Mouse (Mus musculus) lung, embryonic 15.5 days (tissue): ENCODE results near the gene Tnrc6b. TPM values are rescaled to one million over a fixed set of nuclear protein-coding genes. Genes with fewer than 3 reads are reported as not detected.
"Not testable (repeated sequence)": the region's sequence is repeated elsewhere in the genome, so short reads cannot be mapped to it uniquely, and the experiment has no call there.

Experiments used
- ATAC-seq: fragments of 200-750 bp; cut with Nextera tagmentation; 2 replicates; pipeline ENCODE4 v1.8.0; 2017; ENCODE audit warnings: moderate number of reproducible peaks, borderline replicate concordance; ENCODE audit not compliant: low FRiP score, low TSS enrichment; ENCODE audit errors: extremely low read depth
- H3K27ac ChIP-seq: fragments of 300-500 bp; sonication (generic); 2 replicates; pipeline ENCODE4 v1.5.1; 2015; ENCODE audit warnings: moderate library complexity, mild to moderate bottlenecking, inconsistent platforms
- H3K27me3 ChIP-seq: fragments of 300-500 bp; sonication (generic); 2 replicates; pipeline ENCODE4 v1.6.1; 2015; ENCODE audit warnings: inconsistent platforms
- H3K36me3 ChIP-seq: fragments of 300-500 bp; sonication (generic); 2 replicates; pipeline ENCODE4 v1.6.1; 2015; ENCODE audit warnings: inconsistent platforms
- H3K4me1 ChIP-seq: fragments of 300-500 bp; sonication (generic); 2 replicates; pipeline ENCODE4 v1.6.1; 2015; ENCODE audit warnings: inconsistent platforms
- H3K4me2 ChIP-seq: fragments of 300-500 bp; sonication (generic); 2 replicates; pipeline ENCODE4 v1.6.1; 2015; ENCODE audit warnings: inconsistent platforms, mild to moderate bottlenecking, moderate library complexity
- H3K4me3 ChIP-seq: fragments of 300-500 bp; sonication (generic); 2 replicates; pipeline ENCODE4 v1.5.1; 2015; ENCODE audit warnings: mild to moderate bottlenecking, inconsistent platforms
- H3K9ac ChIP-seq: fragments of 300-500 bp; sonication (generic); 2 replicates; pipeline ENCODE4 v1.6.1; 2015; ENCODE audit warnings: inconsistent platforms
- H3K9me3 ChIP-seq: fragments of 300-500 bp; sonication (generic); 2 replicates; pipeline ENCODE4 v1.6.1; 2016; ENCODE audit warnings: inconsistent platforms
- WGBS: fragments of 180-500 bp; shearing (Covaris S2); methylation state at CpG from one replicate; pipeline ENCODE4 v1.1.7; 2015; 5-methylcytosine and 5-hydroxymethylcytosine counted together
- polyA plus RNA-seq: library from polyadenylated mRNA; unstranded; fragments of >200 nt; fragmentation: Nextera tagmentation; extraction: Ambion mirVana; gene quantifications from 2 replicates; pipeline ENCODE4 v1.2.1, GENCODE M21; 2015

The Tnrc6b gene
- polyA plus RNA-seq, 1 experiment from 2014 or later, result 27.2 TPM

DNA sequence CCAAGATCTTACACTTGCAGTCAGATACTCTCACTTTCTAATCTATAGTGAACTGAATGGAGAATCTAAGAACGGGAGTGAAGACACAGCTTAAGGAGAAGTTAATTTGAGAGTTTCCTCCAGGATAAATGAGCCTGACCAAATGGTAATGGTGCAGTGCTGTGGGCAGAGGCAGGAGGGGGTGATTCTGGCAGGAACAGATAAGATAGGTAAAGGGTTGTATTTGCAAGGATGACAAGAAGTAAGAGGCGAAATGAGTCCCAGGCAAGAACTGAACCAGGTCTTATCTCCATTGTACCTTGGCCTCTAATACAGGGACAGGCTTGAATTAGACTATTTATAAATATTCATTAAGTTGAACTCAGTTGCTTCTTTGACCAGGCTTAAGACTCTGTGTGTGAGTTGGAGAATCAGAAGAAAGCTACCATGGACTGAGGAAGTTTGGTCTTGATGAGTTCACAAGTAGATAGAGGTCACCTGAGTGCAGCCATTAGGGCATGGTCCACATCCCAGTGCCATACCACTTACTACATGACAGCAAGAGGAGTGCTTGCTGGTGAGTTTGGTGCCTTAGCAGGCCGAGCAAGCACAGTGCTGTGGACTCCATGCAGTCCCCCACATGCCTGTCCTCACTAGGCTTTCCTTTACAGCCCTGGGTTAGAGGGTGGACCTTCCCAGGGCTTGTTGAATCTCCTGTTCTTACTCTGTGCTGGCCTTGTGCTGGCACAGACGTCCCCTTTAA lies 199.8 kb downstream of the Tnrc6b start:
- WGBS, result 89% methylated on average over 4 of the region's 4 CpGs
- Histone ChIP-seq H3K27me3 (no peaks in the 10 kb centered on the region), H3K4me1 (no peaks in the 10 kb centered on the region), H3K4me3 (no peak overlapping the region), H3K9ac (no peak overlapping the region), H3K4me2 (no peak overlapping the region), H3K9me3 (no peaks in the 10 kb centered on the region), H3K36me3 (peaks cover 56% of the 10 kb centered on the region), H3K27ac (no peak overlapping the region)
- ATAC-seq, result no peak

DNA sequence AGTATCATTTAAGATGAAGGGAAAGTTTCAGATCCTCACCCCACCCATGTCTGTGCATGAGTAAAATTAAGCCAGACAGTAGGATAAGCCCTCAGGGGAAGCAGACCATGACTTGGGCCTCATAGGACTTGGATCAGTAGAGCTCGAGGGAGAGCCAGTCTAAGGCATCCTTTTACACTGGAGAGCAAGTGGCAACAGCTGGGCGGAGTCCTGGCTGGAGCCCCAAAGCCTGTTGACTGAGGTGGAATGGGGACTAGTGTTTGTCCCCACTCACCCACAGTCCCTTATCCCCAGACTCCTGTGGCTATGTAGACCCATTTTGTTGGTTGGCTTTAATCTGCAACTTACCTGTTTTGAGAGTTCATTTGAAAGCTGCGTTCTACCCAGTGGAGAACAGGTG lies 201.1 kb downstream of the Tnrc6b start:
- no peak overlapping the region for H3K27ac ChIP-seq
- peaks cover 62% of the 10 kb centered on the region for H3K36me3 ChIP-seq
- no peaks in the 10 kb centered on the region for H3K27me3 ChIP-seq
- WGBS, result 85% methylated on average over 3 of the region's 3 CpGs
- no peak for ATAC-seq
- no peaks in the 10 kb centered on the region for H3K4me1 ChIP-seq
- H3K4me2 ChIP-seq, result no peak overlapping the region
- H3K4me3 ChIP-seq, result no peak overlapping the region
- H3K9ac ChIP-seq, result no peak overlapping the region
- no peaks in the 10 kb centered on the region for H3K9me3 ChIP-seq

DNA sequence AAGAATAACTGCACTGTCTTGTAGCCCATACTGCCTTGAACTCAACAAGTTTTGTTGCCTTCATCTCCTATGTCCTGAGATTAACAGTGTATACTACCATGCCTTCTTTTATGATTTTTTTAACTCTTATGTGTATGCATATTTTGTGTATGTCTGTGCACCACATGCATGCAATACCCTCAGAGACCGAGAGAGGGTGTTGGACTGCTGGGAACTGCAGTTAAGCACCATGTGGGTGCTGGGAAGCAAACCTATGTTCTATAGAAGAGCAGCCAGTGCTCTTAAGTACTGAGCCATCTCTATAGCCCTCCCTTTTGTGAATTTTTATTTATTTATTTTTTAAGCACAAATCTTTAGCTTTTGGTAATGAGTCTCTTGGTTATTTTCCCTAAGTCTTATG lies 202.7 kb downstream of the Tnrc6b start:
- WGBS, result 84% methylated on average over 1 of the region's 1 CpGs
- Histone ChIP-seq H3K36me3 (peaks cover 71% of the 10 kb centered on the region), H3K4me2 (no peak overlapping the region), H3K9me3 (no peaks in the 10 kb centered on the region), H3K4me1 (no peaks in the 10 kb centered on the region), H3K27ac (no peak overlapping the region), H3K9ac (no peak overlapping the region), H3K27me3 (no peaks in the 10 kb centered on the region), H3K4me3 (no peak overlapping the region)
- no peak for ATAC-seq

DNA sequence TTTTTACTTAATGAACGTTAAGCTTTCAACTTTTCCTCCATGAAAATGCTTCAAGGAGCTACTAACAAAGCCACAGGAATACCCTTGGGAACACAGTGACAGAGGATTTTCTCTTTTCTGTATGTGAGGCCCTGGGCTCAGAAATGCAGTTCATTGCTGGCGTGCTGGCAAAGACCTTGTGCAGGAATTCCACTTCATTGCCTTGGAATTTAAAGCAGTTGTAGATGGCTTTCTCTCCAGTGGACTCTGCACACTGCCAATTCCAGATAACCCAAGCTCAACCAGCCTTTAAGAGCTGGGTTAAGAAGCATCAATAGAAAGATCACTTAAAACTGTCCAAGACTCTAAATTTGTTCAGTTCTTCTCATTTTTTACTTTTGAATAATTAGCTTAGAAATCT lies 204.7 kb downstream of the Tnrc6b start:
- Histone ChIP-seq H3K9me3 (no peaks in the 10 kb centered on the region), H3K27ac (no peak overlapping the region), H3K27me3 (no peaks in the 10 kb centered on the region), H3K4me2 (no peak overlapping the region), H3K4me3 (no peak overlapping the region), H3K9ac (no peak overlapping the region), H3K36me3 (peaks cover 81% of the 10 kb centered on the region), H3K4me1 (no peaks in the 10 kb centered on the region)
- WGBS, result 65% methylated on average over 2 of the region's 2 CpGs
- ATAC-seq, result no peak

DNA sequence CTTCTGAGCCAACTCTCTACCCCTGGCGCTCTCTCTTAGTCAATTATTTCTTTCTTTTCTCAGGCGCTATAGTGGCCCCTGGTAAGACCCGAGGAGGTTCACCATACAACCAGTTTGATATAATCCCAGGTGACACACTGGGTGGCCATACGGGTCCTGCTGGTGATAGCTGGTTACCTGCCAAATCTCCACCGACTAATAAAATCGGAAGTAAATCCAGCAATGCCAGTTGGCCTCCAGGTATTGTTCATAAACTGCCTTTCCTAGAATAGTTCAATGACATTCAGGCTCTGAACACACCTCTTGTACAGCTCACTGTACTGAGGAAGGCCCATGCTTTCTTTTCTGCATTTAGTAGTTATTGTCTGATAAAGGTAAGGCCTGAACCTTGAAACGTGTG lies 205.5 kb downstream of the Tnrc6b start:
- H3K4me2 ChIP-seq, result no peak overlapping the region
- H3K9ac ChIP-seq, result no peak overlapping the region
- H3K36me3 ChIP-seq, result peaks cover 82% of the 10 kb centered on the region
- no peak overlapping the region for H3K4me3 ChIP-seq
- WGBS, result 93% methylated on average over 7 of the region's 7 CpGs
- H3K4me1 ChIP-seq, result no peaks in the 10 kb centered on the region
- no peaks in the 10 kb centered on the region for H3K9me3 ChIP-seq
- no peaks in the 10 kb centered on the region for H3K27me3 ChIP-seq
- no peak for ATAC-seq
- H3K27ac ChIP-seq, result 0 out of 2 replicates have a peak overlapping the region, but pooled peaks have one; percentile 33

DNA sequence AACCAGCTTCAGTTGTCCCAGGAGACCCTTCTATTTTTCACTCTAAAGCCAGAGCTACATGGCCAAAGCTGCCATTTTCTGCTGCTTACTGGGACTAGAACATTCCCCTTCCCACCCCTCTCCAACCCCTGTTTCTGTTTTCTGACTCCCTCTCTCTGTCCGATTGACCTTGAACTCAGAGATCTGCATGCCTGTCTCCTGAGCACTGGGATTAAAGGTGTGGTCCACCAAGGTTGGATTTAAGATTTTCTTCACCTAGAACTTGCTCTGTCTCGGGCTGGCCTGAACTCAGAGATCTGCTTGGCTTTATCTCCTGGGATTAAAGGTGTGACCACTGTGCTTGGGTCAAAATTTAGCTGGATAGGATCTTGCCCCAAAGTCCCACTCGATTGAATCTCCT lies 209.2 kb downstream of the Tnrc6b start:
- H3K9me3 ChIP-seq, result no peaks in the 10 kb centered on the region
- no peak for ATAC-seq
- no peak overlapping the region for H3K9ac ChIP-seq
- H3K36me3 ChIP-seq, result peaks cover 82% of the 10 kb centered on the region
- no peak overlapping the region for H3K4me3 ChIP-seq
- 95% methylated on average over 3 of the region's 3 CpGs for WGBS
- no peak overlapping the region for H3K4me2 ChIP-seq
- no peak overlapping the region for H3K27ac ChIP-seq
- no peaks in the 10 kb centered on the region for H3K4me1 ChIP-seq
- H3K27me3 ChIP-seq, result no peaks in the 10 kb centered on the region

DNA sequence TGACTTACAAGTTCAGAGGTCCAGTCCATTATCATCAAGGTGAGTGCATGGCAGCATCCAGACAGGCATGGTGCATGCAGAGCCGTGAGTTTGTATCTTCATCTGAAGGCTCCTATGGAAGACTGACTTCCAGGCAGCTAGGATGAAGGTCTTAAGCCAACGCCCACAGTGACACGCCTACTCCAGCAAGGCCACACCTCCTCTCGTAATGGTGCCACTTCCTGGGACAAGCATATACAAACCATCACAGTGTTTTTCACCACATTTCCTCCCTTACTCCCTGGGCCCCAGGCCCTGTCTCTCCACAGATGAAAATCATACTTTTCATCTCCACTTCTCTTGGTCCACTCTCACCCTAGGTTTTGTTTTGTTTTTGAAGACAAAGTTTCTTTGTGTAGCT lies 210.7 kb downstream of the Tnrc6b start:
- ATAC-seq, result no peak
- Histone ChIP-seq H3K27me3 (no peaks in the 10 kb centered on the region), H3K27ac (no peak overlapping the region), H3K4me2 (no peak overlapping the region), H3K4me3 (no peak overlapping the region), H3K36me3 (peaks cover 79% of the 10 kb centered on the region), H3K4me1 (no peaks in the 10 kb centered on the region), H3K9me3 (no peaks in the 10 kb centered on the region), H3K9ac (no peak overlapping the region)
- 74% methylated on average over 4 of the region's 4 CpGs for WGBS

DNA sequence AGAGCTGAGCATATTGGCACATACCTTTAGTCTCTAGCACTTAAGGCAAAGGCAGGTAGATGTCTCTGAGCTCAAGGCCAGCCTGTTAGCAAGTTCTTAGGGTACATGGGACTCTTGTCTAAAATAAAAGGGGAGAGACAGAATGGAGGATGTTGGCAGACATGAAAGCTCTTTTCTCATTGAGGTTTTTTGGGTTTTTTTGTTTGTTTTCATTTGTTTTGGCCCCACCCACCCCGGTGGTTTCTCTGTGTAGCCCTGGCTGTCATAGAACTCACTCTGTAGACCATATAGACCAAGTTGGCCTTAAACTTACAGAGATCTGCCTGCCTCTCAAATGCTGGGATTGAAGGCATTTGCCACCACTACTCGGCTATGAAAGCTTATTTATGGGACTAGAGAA lies 213.1 kb downstream of the Tnrc6b start:
- H3K36me3 ChIP-seq, result peaks cover 77% of the 10 kb centered on the region
- no peaks in the 10 kb centered on the region for H3K4me1 ChIP-seq
- WGBS, result 91% methylated on average over 2 of the region's 2 CpGs
- no peak overlapping the region for H3K4me2 ChIP-seq
- no peaks in the 10 kb centered on the region for H3K9me3 ChIP-seq
- ATAC-seq, result no peak
- no peak overlapping the region for H3K4me3 ChIP-seq
- H3K27ac ChIP-seq, result no peak overlapping the region
- H3K27me3 ChIP-seq, result no peaks in the 10 kb centered on the region
- no peak overlapping the region for H3K9ac ChIP-seq

DNA sequence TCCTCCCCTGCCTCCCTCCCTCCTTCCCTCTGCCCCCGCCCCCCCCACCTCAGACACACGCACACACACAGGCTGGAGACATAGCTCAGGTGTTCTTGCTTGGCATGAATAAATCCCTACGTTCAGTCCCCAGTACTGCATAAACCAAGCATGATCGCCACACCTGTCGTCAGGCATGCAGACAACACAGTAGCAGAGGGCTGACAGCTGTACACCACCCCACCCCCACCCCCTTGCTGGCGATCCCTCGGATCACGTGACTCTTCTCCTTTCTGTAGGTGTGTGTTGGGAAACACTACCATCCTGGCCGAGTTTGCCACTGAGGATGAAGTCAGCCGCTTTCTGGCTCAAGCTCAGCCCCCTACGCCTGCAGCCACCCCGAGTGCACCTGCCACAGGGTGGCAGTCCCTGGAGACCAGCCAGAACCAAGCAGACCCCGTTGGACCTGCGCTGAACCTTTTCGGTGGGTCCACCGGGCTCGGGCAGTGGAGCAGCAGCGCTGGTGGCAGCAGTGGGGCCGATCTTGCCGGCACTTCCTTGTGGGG lies 217.8 kb downstream of the Tnrc6b start:
- no peak for ATAC-seq
- Histone ChIP-seq H3K9ac (no peak overlapping the region), H3K4me3 (no peak overlapping the region), H3K36me3 (peaks cover 60% of the 10 kb centered on the region), H3K4me1 (no peaks in the 10 kb centered on the region), H3K27ac (no peak overlapping the region), H3K27me3 (no peaks in the 10 kb centered on the region), H3K9me3 (no peaks in the 10 kb centered on the region), H3K4me2 (no peak overlapping the region)
- 79% methylated on average over 20 of the region's 20 CpGs for WGBS

DNA sequence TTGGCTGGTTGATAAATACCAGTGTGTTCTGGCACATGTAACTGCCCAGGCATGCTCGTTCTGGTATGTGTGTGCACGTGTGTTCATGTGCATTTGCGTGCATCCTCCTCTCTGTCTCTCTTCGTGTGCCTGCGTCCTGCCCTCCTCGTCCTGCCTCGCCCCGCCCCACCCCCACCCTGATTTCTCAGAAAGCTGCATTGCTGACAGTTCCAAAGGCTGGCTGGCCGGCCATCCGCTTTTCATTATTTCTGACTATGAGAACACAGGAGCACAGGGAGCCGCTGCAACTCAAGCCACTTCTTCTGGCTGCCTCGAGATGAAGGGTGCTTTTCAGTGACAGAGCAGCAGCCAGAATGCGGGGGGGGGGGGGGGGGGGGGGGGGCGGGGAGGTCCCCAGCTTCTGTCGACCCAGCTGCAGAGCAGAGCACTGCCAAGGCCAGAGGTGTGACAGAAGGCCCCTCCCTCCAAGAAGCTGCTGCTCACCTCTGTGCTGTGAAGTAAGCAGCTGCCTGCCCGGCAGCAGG lies 219.0 kb downstream of the Tnrc6b start:
- H3K36me3 ChIP-seq, result peaks cover 48% of the 10 kb centered on the region
- peak; percentile 23; the same call in 1 of the 2 replicates for ATAC-seq
- no peaks in the 10 kb centered on the region for H3K4me1 ChIP-seq
- 36% methylated on average over 13 of the region's 16 CpGs for WGBS
- H3K4me2 ChIP-seq, result no peak overlapping the region
- H3K9ac ChIP-seq, result no peak overlapping the region
- no peaks in the 10 kb centered on the region for H3K9me3 ChIP-seq
- no peak overlapping the region for H3K27ac ChIP-seq
- H3K27me3 ChIP-seq, result no peaks in the 10 kb centered on the region
- no peak overlapping the region for H3K4me3 ChIP-seq

DNA sequence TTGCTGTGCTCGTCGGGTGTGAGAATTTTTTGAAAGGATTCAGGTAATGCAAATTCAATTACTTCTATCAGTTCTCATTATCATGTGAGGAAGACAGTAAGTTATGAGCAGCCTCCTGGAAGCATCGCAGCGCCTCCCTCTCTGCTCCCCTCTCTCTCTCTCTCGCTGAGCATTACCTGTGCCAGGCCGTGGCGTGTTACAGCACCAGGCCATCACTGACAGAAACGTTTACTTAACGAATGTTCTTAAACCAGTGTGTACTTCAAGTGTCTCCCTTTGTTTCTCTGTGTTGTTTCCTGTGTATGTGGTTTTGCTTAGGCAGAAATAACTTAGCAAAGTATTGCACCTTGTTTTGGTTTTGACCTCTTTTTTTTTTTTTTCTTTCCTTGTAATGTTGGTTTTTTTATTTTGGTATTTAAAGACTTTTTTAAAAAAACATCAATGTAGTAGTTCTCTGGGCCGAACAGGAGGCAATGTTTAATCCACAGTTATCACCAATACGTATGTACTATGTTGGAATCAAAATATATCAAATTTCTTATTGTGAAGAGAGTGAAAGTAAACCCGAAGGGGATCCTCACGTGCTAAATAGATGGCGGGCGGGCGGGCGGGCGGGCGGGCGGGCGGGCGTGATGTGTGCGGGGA lies 219.7 kb downstream of the Tnrc6b start:
- H3K36me3 ChIP-seq, result peaks cover 44% of the 10 kb centered on the region
- 87% methylated on average over 23 of the region's 23 CpGs for WGBS
- ATAC-seq, result not testable (repeated sequence)

DNA sequence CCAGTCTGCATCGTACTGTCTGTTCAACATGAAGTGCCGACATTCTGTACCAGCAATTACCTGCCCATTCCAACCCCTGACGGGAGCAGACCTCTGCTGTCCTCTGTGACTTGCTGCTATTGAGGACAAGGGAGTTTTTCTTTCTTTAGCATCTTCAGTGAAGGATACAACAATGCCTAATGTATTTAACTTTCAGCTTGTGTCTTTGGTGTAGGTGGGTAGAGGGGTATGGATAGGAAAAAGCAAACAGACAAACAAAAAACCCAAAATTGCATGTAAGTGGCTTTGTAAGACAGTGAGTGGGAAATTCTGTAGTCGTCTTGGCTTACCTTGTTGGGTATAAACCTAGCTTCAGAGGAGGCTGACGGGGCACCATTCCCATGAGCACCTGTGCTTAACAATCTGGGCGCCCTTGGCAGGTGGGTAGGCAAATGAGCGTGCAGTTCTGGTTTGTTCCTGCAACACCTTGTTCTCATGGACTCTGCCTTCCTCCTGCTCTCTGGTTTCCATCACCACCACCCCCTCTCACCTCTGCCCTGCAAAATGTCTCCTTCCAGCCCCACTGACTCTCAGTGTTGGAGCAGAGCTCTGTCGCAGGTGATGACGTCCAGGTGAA lies 220.3 kb downstream of the Tnrc6b start:
- 89% methylated on average over 9 of the region's 9 CpGs for WGBS
- ATAC-seq, result no peak
- no peak overlapping the region for H3K4me2 ChIP-seq
- no peaks in the 10 kb centered on the region for H3K27me3 ChIP-seq
- H3K27ac ChIP-seq, result no peak overlapping the region
- peaks cover 40% of the 10 kb centered on the region for H3K36me3 ChIP-seq
- H3K4me1 ChIP-seq, result no peaks in the 10 kb centered on the region
- H3K9ac ChIP-seq, result no peak overlapping the region
- no peaks in the 10 kb centered on the region for H3K9me3 ChIP-seq
- no peak overlapping the region for H3K4me3 ChIP-seq

More for the DNA sequence above, 219.7 kb downstream of the Tnrc6b start:
- H3K27me3 ChIP-seq, H3K4me3 ChIP-seq, H3K4me1 ChIP-seq, H3K27ac ChIP-seq, H3K9ac ChIP-seq, H3K4me2 ChIP-seq, H3K9me3 ChIP-seq: not testable (repeated sequence)
